42 mouse cellular contexts compared by ENCODE assay signal in the genomic region with DNA sequence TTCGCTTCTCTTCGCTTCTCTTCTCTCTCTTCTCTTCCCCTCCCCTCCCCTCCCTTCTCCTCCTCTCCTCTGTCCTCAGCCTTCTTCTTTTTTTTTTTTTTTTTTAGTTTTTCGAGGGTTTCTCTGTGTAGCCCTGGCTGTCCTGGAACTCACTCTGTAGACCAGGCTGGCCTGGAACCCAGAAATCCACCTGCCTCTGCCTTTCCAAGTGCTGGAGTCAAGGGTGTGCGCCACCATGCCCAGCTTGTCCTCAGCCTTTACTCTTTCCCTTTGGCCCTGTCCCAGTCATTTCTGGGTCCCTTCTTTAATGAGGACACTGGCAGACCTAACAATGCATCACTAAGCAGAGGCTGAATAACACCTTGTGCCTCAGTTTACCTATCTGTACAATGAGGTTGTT. TPM values are rescaled to one million over a fixed set of nuclear protein-coding genes. Genes with fewer than 3 reads are reported as not detected.
"Had no signal": no experiment of that assay in that cellular context is flagged by ENCODE, and none has a peak within 500 bp of the region (broad histone marks: within the 10 kb centered on the region; RNA-seq: fewer than 3 reads in every experiment).

A gene (minus strand): TSS at position 101 of the 400 bp plus-strand sequence.

- H3K9me3 ChIP-seq: heart, embryonic 10.5 days; heart, embryonic 12.5 days; heart, embryonic 13.5 days; heart, embryonic 15.5 days; hindbrain, embryonic 10.5 days; hindbrain, embryonic 12.5 days; hindbrain, embryonic 13.5 days; hindbrain, embryonic 15.5 days; intestine, embryonic 15.5 days; kidney, embryonic 15.5 days had no signal

- ATAC-seq: hindbrain, embryonic 16.5 days; hindbrain, postnatal 0 days; inflammation-experienced regulatory T-cells, adult 6 months; intestine, embryonic 15.5 days; intestine, embryonic 16.5 days; intestine, postnatal 0 days had no signal

- H3K4me1 ChIP-seq: heart, embryonic 10.5 days; heart, embryonic 12.5 days; heart, embryonic 13.5 days; heart, embryonic 15.5 days; hindbrain, embryonic 10.5 days; hindbrain, embryonic 12.5 days; hindbrain, embryonic 13.5 days; hindbrain, embryonic 15.5 days; intestine, embryonic 15.5 days; kidney, embryonic 15.5 days had no signal

- H3K36me3 ChIP-seq: heart, embryonic 10.5 days; heart, embryonic 12.5 days; heart, embryonic 13.5 days; heart, embryonic 15.5 days; hindbrain, embryonic 10.5 days; hindbrain, embryonic 12.5 days; hindbrain, embryonic 13.5 days; hindbrain, embryonic 15.5 days; intestine, embryonic 15.5 days; kidney, embryonic 15.5 days had no signal

- H3K4me2 ChIP-seq: heart, embryonic 12.5 days; heart, embryonic 13.5 days; heart, embryonic 15.5 days; hindbrain, embryonic 12.5 days; hindbrain, embryonic 13.5 days; hindbrain, embryonic 14.5 days; hindbrain, embryonic 15.5 days; intestine, embryonic 15.5 days; kidney, embryonic 15.5 days had no signal

- H3K4me3 ChIP-seq: heart, embryonic 10.5 days; heart, embryonic 12.5 days; heart, embryonic 13.5 days; heart, embryonic 15.5 days; hindbrain, embryonic 10.5 days; hindbrain, embryonic 12.5 days; hindbrain, embryonic 13.5 days; hindbrain, embryonic 15.5 days; intestine, embryonic 15.5 days; kidney, embryonic 15.5 days; layer of hippocampus, adult 2 months; left cerebral cortex, adult 2 months had no signal

- H3K27ac ChIP-seq: heart, embryonic 10.5 days; heart, embryonic 13.5 days; heart, embryonic 15.5 days; hindbrain, embryonic 10.5 days; hindbrain, embryonic 12.5 days; hindbrain, embryonic 13.5 days; hindbrain, embryonic 14.5 days; hindbrain, embryonic 15.5 days; hindbrain, postnatal 0 days; intestine, embryonic 15.5 days; kidney, embryonic 15.5 days; kidney, postnatal 0 days; layer of hippocampus, adult 2 months; left cerebral cortex, adult 2 months had no signal

- DNase-seq: heart, postnatal 10 days; heart, postnatal 14 days; heart, postnatal 36 days; heart, postnatal 4 days; kidney, adult 11 months; kidney, adult 18-20 months; kidney, adult 2 months; kidney, adult 8-10 months; kidney, adult 9 months; kidney, postnatal 10 days; kidney, postnatal 14 days; kidney, postnatal 25 days; kidney, postnatal 36 days; kidney, postnatal 4 days; layer of hippocampus, postnatal 36 days had no signal

- H3K9ac ChIP-seq: heart, embryonic 12.5 days; heart, embryonic 13.5 days; heart, embryonic 15.5 days; hindbrain, embryonic 12.5 days; hindbrain, embryonic 13.5 days; hindbrain, embryonic 14.5 days; hindbrain, embryonic 15.5 days; intestine, embryonic 15.5 days; kidney, embryonic 15.5 days had no signal

RNA-seq across cellular contexts. Expression of the gene that starts here (rescaled TPM):
- polyA plus RNA-seq: heart, embryonic 10.5 days; heart, embryonic 12.5 days; heart, embryonic 13.5 days; heart, embryonic 14.5 days; heart, embryonic 15.5 days; heart, embryonic 16.5 days; heart, postnatal 0 days; hindbrain, embryonic 10.5 days; hindbrain, embryonic 11.5 days; hindbrain, embryonic 12.5 days; hindbrain, embryonic 13.5 days; hindbrain, embryonic 14.5 days; hindbrain, embryonic 15.5 days; hindbrain, embryonic 16.5 days; hindbrain, postnatal 0 days; inflammation-experienced regulatory T-cells, adult 6 months; intestine, embryonic 14.5 days; intestine, embryonic 15.5 days; intestine, embryonic 16.5 days; intestine, postnatal 0 days; kidney, adult 2 months; kidney, embryonic 14.5 days; kidney, embryonic 15.5 days; kidney, embryonic 16.5 days; kidney, postnatal 0 days; large intestine, adult 2 months had no signal
